ENCODE assay signal across 8 mouse cellular contexts in genomic region chr14:68934611-68935302, GRCm38 (mm10).
A peak's percentile ranks its signal among the peaks of the same experiment; 100 is the strongest.
DNase-seq lines count a peak whose midpoint lies in the region; ATAC-seq lines count a peak whose summit lies in the region.

No protein-coding gene starts in this region.

- H3K4me1 ChIP-seq in heart, embryonic 15.5 days (replicated peaks), result peaks cover 3% of the 10 kb centered on the region; the same call in 1 of the 2 replicates
- peaks cover 4% of the 10 kb centered on the region; the same call in 1 of the 2 replicates for H3K4me1 ChIP-seq in heart, embryonic 10.5 days
- H3K4me1 ChIP-seq in forebrain, embryonic 10.5 days, result peaks cover 16% of the 10 kb centered on the region
- peaks cover 7% of the 10 kb centered on the region for H3K4me1 ChIP-seq in intestine, embryonic 15.5 days (replicated peaks)
- peaks cover 7% of the 10 kb centered on the region for H3K4me1 ChIP-seq in limb, embryonic 11.5 days (ENCODE audit: control insufficient read depth, insufficient read depth, low read length)

- no peak for DNase-seq in heart, embryonic 10.5 days (ENCODE audit: low spot score)
- peak; percentile 31 for DNase-seq in forebrain, embryonic 10.5 days (ENCODE audit: extremely low spot score, low spot score)
- peak; percentile 90 for DNase-seq in limb, embryonic 11.5 days (ENCODE audit: low spot score)
- DNase-seq in right cerebral cortex, adult 2 months (ENCODE audit: low spot score in 2 of 2), result peak; percentile 56 to 60
- no peak for DNase-seq in adipocyte (ENCODE audit: low spot score)

- 25% methylated on average over 12 of the region's 12 CpGs for WGBS in heart, embryonic 15.5 days
- 31% methylated on average over 12 of the region's 12 CpGs for WGBS in heart, embryonic 10.5 days
- 36% methylated on average over 12 of the region's 12 CpGs for WGBS in forebrain, embryonic 10.5 days
- WGBS in intestine, embryonic 15.5 days, result 12% methylated on average over 12 of the region's 12 CpGs
- WGBS in limb, embryonic 11.5 days, result 9% methylated on average over 12 of the region's 12 CpGs

- no peak overlapping the region for H3K9ac ChIP-seq in heart, embryonic 15.5 days
- no peak overlapping the region for H3K9ac ChIP-seq in intestine, embryonic 15.5 days
- H3K9ac ChIP-seq in limb, embryonic 11.5 days (ENCODE audit: low read length), result no peak overlapping the region

- no peaks in the 10 kb centered on the region for H3K9me3 ChIP-seq in heart, embryonic 15.5 days (replicated peaks)
- H3K9me3 ChIP-seq in heart, embryonic 10.5 days, result no peaks in the 10 kb centered on the region
- no peaks in the 10 kb centered on the region for H3K9me3 ChIP-seq in forebrain, embryonic 10.5 days
- H3K9me3 ChIP-seq in intestine, embryonic 15.5 days, result no peaks in the 10 kb centered on the region
- H3K9me3 ChIP-seq in limb, embryonic 11.5 days (ENCODE audit: control insufficient read depth, low read length), result no peaks in the 10 kb centered on the region

- H3K36me3 ChIP-seq in heart, embryonic 15.5 days, result no peaks in the 10 kb centered on the region
- no peaks in the 10 kb centered on the region for H3K36me3 ChIP-seq in heart, embryonic 10.5 days
- no peaks in the 10 kb centered on the region for H3K36me3 ChIP-seq in forebrain, embryonic 10.5 days (replicated peaks)
- H3K36me3 ChIP-seq in intestine, embryonic 15.5 days, result no peaks in the 10 kb centered on the region
- H3K36me3 ChIP-seq in limb, embryonic 11.5 days (ENCODE audit: control insufficient read depth, insufficient read depth, low read length), result no peaks in the 10 kb centered on the region

- H3K27ac ChIP-seq in heart, embryonic 15.5 days, result 0 out of 2 replicates have a peak overlapping the region, but pooled peaks have one; percentile 14
- no peak overlapping the region for H3K27ac ChIP-seq in heart, embryonic 10.5 days
- H3K27ac ChIP-seq in forebrain, embryonic 10.5 days, result no peak overlapping the region
- no peak overlapping the region for H3K27ac ChIP-seq in intestine, embryonic 15.5 days
- H3K27ac ChIP-seq in limb, embryonic 11.5 days (replicated peaks; ENCODE audit: low read depth, low read length), result no peak overlapping the region

- H3K27me3 ChIP-seq in heart, embryonic 15.5 days, result no peaks in the 10 kb centered on the region
- H3K27me3 ChIP-seq in heart, embryonic 10.5 days (ENCODE audit: insufficient read depth, poor library complexity, severe bottlenecking), result no peaks in the 10 kb centered on the region
- H3K27me3 ChIP-seq in forebrain, embryonic 10.5 days (ENCODE audit: poor library complexity, severe bottlenecking), result 0 out of 2 replicates have a peak, but pooled peaks cover 3% of the 10 kb centered on the region
- no peaks in the 10 kb centered on the region for H3K27me3 ChIP-seq in intestine, embryonic 15.5 days (replicated peaks)
- no peaks in the 10 kb centered on the region for H3K27me3 ChIP-seq in limb, embryonic 11.5 days (ENCODE audit: control insufficient read depth, insufficient read depth, low read length)

- no peak overlapping the region for H3K4me3 ChIP-seq in heart, embryonic 15.5 days
- no peak overlapping the region for H3K4me3 ChIP-seq in heart, embryonic 10.5 days
- no peak overlapping the region for H3K4me3 ChIP-seq in forebrain, embryonic 10.5 days
- H3K4me3 ChIP-seq in intestine, embryonic 15.5 days (replicated peaks), result no peak overlapping the region
- no peak overlapping the region for H3K4me3 ChIP-seq in limb, embryonic 11.5 days (ENCODE audit: low read depth, low read length)

- 0 out of 2 replicates have a peak, but pooled peaks have one; percentile 31 for ATAC-seq in heart, embryonic 15.5 days (replicated peaks; ENCODE audit: insufficient number of reproducible peaks, insufficient read depth, low FRiP score, low read depth)
- ATAC-seq in intestine, embryonic 15.5 days, result peak; percentile 71
- ATAC-seq in limb, embryonic 11.5 days (ENCODE audit: insufficient number of reproducible peaks, low FRiP score, low TSS enrichment, low read depth), result peak; percentile 97
- ATAC-seq in megakaryocyte progenitor cell, adult 5-6 weeks (replicated peaks; ENCODE audit: poor library complexity), result no peak

- H3K4me2 ChIP-seq in heart, embryonic 15.5 days, result peak overlapping the region; percentile 8; the same call in 1 of the 2 replicates
- H3K4me2 ChIP-seq in intestine, embryonic 15.5 days (replicated peaks), result no peak overlapping the region; the same call in 1 of the 2 replicates
- peak overlapping the region; percentile 18; the same call in 1 of the 2 replicates for H3K4me2 ChIP-seq in limb, embryonic 11.5 days (ENCODE audit: low read depth, severe bottlenecking)

Comparison
In these comparisons a context has a peak if more than half of its experiments do, and no peak if none do; other contexts are left out.
1. DNase-seq: peak in forebrain, embryonic 10.5 days (single experiment), limb, embryonic 11.5 days (single experiment) and right cerebral cortex, adult 2 months (2 of 2); none in heart, embryonic 10.5 days (single experiment) and adipocyte (single experiment).